25 mouse cellular contexts compared by ENCODE assay signal in the genomic region with DNA sequence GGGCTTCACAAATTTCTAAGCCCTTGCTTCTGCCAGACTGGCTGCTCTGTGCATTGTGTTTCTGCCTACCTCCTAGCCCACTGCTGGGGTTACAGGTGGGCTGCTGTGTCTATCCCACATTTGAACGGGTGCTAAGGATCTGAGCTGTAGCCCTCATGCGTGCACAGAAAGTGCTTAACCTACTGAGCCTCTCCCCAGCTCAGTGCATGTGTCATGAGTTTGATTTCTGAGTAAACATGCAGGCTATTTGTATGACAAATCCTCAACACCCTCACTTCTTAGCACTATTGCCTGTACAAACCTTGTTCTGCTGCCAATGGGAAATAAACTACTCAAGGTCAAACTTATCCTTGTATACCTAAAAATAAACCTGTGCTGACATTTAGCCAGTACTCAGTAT.
"Had no signal": no experiment of that assay in that cellular context is flagged by ENCODE, and none has a peak within 500 bp of the region (broad histone marks: within the 10 kb centered on the region; RNA-seq: fewer than 3 reads in every experiment).

No protein-coding gene starts in this region.

- H3K36me3 ChIP-seq: heart, embryonic 12.5 days; hindbrain, embryonic 13.5 days; hindbrain, embryonic 15.5 days; kidney, embryonic 15.5 days; limb, embryonic 13.5 days; limb, embryonic 15.5 days; liver, embryonic 12.5 days had no signal

- DNase-seq: gastrocnemius, postnatal 14 days; gastrocnemius, postnatal 36 days; heart, adult 11 months; heart, adult 2 months; heart, postnatal 14 days; heart, postnatal 36 days; kidney, adult 11 months; kidney, adult 2 months; kidney, adult 9 months; kidney, postnatal 14 days; kidney, postnatal 36 days; layer of hippocampus, adult 9-11 months; layer of hippocampus, postnatal 36 days; left cerebral cortex, postnatal 4 days had no signal

- ATAC-seq: hindbrain, postnatal 0 days; intestine, embryonic 16.5 days; liver, embryonic 12.5 days had no signal

- H3K4me1 ChIP-seq: heart, embryonic 12.5 days; hindbrain, embryonic 13.5 days; hindbrain, embryonic 15.5 days; kidney, embryonic 15.5 days; limb, embryonic 13.5 days; limb, embryonic 15.5 days; liver, embryonic 12.5 days had no signal

- H3K27me3 ChIP-seq: heart, embryonic 12.5 days; hindbrain, embryonic 13.5 days; hindbrain, embryonic 15.5 days; kidney, embryonic 15.5 days; limb, embryonic 13.5 days; limb, embryonic 15.5 days; liver, embryonic 12.5 days had no signal

- H3K4me2 ChIP-seq: heart, embryonic 12.5 days; hindbrain, embryonic 13.5 days; hindbrain, embryonic 15.5 days; kidney, embryonic 15.5 days; limb, embryonic 13.5 days; limb, embryonic 15.5 days; liver, embryonic 12.5 days had no signal

- H3K9ac ChIP-seq: heart, embryonic 12.5 days; hindbrain, embryonic 13.5 days; hindbrain, embryonic 15.5 days; kidney, embryonic 15.5 days; limb, embryonic 13.5 days; limb, embryonic 15.5 days; liver, embryonic 12.5 days; liver, embryonic 14.5 days had no signal

- H3K27ac ChIP-seq: heart, adult 2 months; hindbrain, embryonic 13.5 days; hindbrain, embryonic 15.5 days; hindbrain, postnatal 0 days; kidney, embryonic 15.5 days; kidney, postnatal 0 days; limb, embryonic 13.5 days; limb, embryonic 15.5 days; liver, embryonic 12.5 days; liver, embryonic 14.5 days had no signal

- H3K9me3 ChIP-seq: heart, embryonic 12.5 days; hindbrain, embryonic 13.5 days; hindbrain, embryonic 15.5 days; kidney, embryonic 15.5 days; limb, embryonic 13.5 days; limb, embryonic 15.5 days; liver, embryonic 12.5 days had no signal

- H3K4me3 ChIP-seq: heart, adult 2 months; heart, embryonic 12.5 days; hindbrain, embryonic 13.5 days; hindbrain, embryonic 15.5 days; kidney, embryonic 15.5 days; limb, embryonic 13.5 days; limb, embryonic 15.5 days; liver, embryonic 12.5 days had no signal
